Mouse (Mus musculus) limb, embryonic 13.5 days (tissue): ENCODE results near the gene Hist2h4. TPM values are rescaled to one million over a fixed set of nuclear protein-coding genes. Genes with fewer than 3 reads are reported as not detected.
"Not testable (repeated sequence)": the region's sequence is repeated elsewhere in the genome, so short reads cannot be mapped to it uniquely, and the experiment has no call there.

Experiments
- ATAC-seq: fragments of 200-750 bp; cut with Nextera tagmentation; 2 replicates; pipeline ENCODE4 v1.8.0; 2017; ENCODE audit warnings: low read depth, moderate number of reproducible peaks, moderate TSS enrichment; ENCODE audit not compliant: low FRiP score
- H3K27ac ChIP-seq: fragments of 300-500 bp; sonication (generic); 2 replicates; pipeline ENCODE4 v1.5.1; 2015; ENCODE audit warnings: inconsistent platforms, mild to moderate bottlenecking, moderate library complexity
- H3K27me3 ChIP-seq: fragments of 300-500 bp; sonication (generic); 2 replicates; pipeline ENCODE4 v1.6.1; 2015; ENCODE audit warnings: mild to moderate bottlenecking, inconsistent platforms
- H3K36me3 ChIP-seq: fragments of 300-500 bp; sonication (generic); 2 replicates; pipeline ENCODE4 v1.6.1; 2015; ENCODE audit warnings: inconsistent platforms, mild to moderate bottlenecking, moderate library complexity
- H3K4me1 ChIP-seq: fragments of 300-500 bp; sonication (generic); 2 replicates; pipeline ENCODE4 v1.6.1; 2015; ENCODE audit warnings: inconsistent platforms
- H3K4me2 ChIP-seq: fragments of 300-500 bp; sonication (generic); replicated peaks from 2 replicates; pipeline ENCODE4 v1.6.1; 2015; ENCODE audit warnings: inconsistent platforms, mild to moderate bottlenecking, moderate library complexity
- H3K4me3 ChIP-seq: fragments of 300-500 bp; sonication (generic); 2 replicates; pipeline ENCODE4 v1.5.1; 2015; ENCODE audit warnings: moderate library complexity, mild to moderate bottlenecking, inconsistent platforms
- H3K9ac ChIP-seq: fragments of 300-500 bp; sonication (generic); 2 replicates; pipeline ENCODE4 v1.6.1; 2015; ENCODE audit warnings: mild to moderate bottlenecking, inconsistent platforms
- H3K9me3 ChIP-seq: fragments of 300-500 bp; sonication (generic); 2 replicates; pipeline ENCODE4 v1.6.1; 2016; ENCODE audit warnings: inconsistent platforms
- WGBS: fragments of 180-500 bp; shearing (Covaris S2); methylation state at CpG from one replicate; pipeline ENCODE4 v1.1.7; 2015; 5-methylcytosine and 5-hydroxymethylcytosine counted together
- polyA plus RNA-seq: library from polyadenylated mRNA; unstranded; fragments of >200 nt; fragmentation: Nextera tagmentation; extraction: Ambion mirVana; gene quantifications from 2 replicates; pipeline ENCODE4 v1.2.1, GENCODE M21; 2015

Gene Hist2h4
- polyA plus RNA-seq, 1 experiment from 2014 or later, result 15.5 TPM

- no peak overlapping the region for H3K4me2 ChIP-seq
Measured at GRCm38 (mm10) chr3:96228828-96229227, 34.3 kb downstream of the Hist2h4 start.

GRCm38 (mm10) chr3:96226695-96227648 is 36.1 kb downstream of the Hist2h4 start:
- Histone ChIP-seq H3K9me3 (no peaks in the 10 kb centered on the region), H3K4me2 (no peak overlapping the region), H3K4me3 (no peak overlapping the region), H3K27ac (no peak overlapping the region), H3K27me3 (no peaks in the 10 kb centered on the region), H3K4me1 (peaks cover 24% of the 10 kb centered on the region), H3K9ac (peak overlapping the region; percentile 43), H3K36me3 (no peaks in the 10 kb centered on the region)
- 68% methylated on average over 8 of the region's 8 CpGs for WGBS
- no peak for ATAC-seq

More at GRCm38 (mm10) chr3:96228828-96229227, 34.3 kb downstream of the Hist2h4 start:
- Histone ChIP-seq H3K27me3 (no peaks in the 10 kb centered on the region), H3K4me1 (peaks cover 9% of the 10 kb centered on the region; the same call in 1 of the 2 replicates), H3K36me3 (no peaks in the 10 kb centered on the region), H3K4me3 (no peak overlapping the region), H3K27ac (no peak overlapping the region), H3K9me3 (no peaks in the 10 kb centered on the region), H3K9ac (no peak overlapping the region)
- WGBS, result 60% methylated on average over 2 of the region's 2 CpGs
- no peak for ATAC-seq

- no peaks in the 10 kb centered on the region for H3K27me3 ChIP-seq
Measured at GRCm38 (mm10) chr3:96225421-96225820, 37.7 kb downstream of the Hist2h4 start.

GRCm38 (mm10) chr3:96222774-96223173 is 40.3 kb downstream of the Hist2h4 start:
- H3K4me3 ChIP-seq, result no peak overlapping the region
- peaks cover 36% of the 10 kb centered on the region for H3K4me1 ChIP-seq
- no peaks in the 10 kb centered on the region for H3K36me3 ChIP-seq
- no peaks in the 10 kb centered on the region for H3K27me3 ChIP-seq
- H3K27ac ChIP-seq, result no peak overlapping the region; the same call in 1 of the 2 replicates
- no peaks in the 10 kb centered on the region for H3K9me3 ChIP-seq
- no peak overlapping the region for H3K9ac ChIP-seq
- H3K4me2 ChIP-seq, result peak overlapping the region; percentile 79
- 91% methylated on average over 4 of the region's 4 CpGs for WGBS
- no peak for ATAC-seq

More at GRCm38 (mm10) chr3:96225421-96225820, 37.7 kb downstream of the Hist2h4 start:
- no peak overlapping the region for H3K4me2 ChIP-seq
- no peak overlapping the region for H3K9ac ChIP-seq
- peaks cover 29% of the 10 kb centered on the region for H3K4me1 ChIP-seq
- H3K9me3 ChIP-seq, result no peaks in the 10 kb centered on the region
- H3K4me3 ChIP-seq, result no peak overlapping the region
- no peaks in the 10 kb centered on the region for H3K36me3 ChIP-seq
- ATAC-seq, result no peak
- H3K27ac ChIP-seq, result no peak overlapping the region
- WGBS, result 62% methylated on average over 2 of the region's 2 CpGs

- H3K9me3 ChIP-seq, result no peaks in the 10 kb centered on the region
- no peak for ATAC-seq
- 24% methylated on average over 9 of the region's 9 CpGs for WGBS
- H3K36me3 ChIP-seq, result no peaks in the 10 kb centered on the region
- H3K27me3 ChIP-seq, result no peaks in the 10 kb centered on the region
- H3K27ac ChIP-seq, result peak overlapping the region; percentile 99
- peak overlapping the region; percentile 63 for H3K4me3 ChIP-seq
- peak overlapping the region; percentile 92 for H3K9ac ChIP-seq
- H3K4me2 ChIP-seq, result peak overlapping the region; percentile 79
- peaks cover 32% of the 10 kb centered on the region for H3K4me1 ChIP-seq
Measured at GRCm38 (mm10) chr3:96221640-96222038, 41.5 kb downstream of the Hist2h4 start.

GRCm38 (mm10) chr3:96220765-96221639 is 42.1 kb downstream of the Hist2h4 start, which contains the start of the genes Hist2h2ac and Hist2h2be:
Gene Hist2h2ac (minus strand): TSS chr3:96220880.
Gene Hist2h2be (plus strand): TSS chr3:96221119.
- no peaks in the 10 kb centered on the region for H3K9me3 ChIP-seq
- no peaks in the 10 kb centered on the region for H3K36me3 ChIP-seq
- H3K9ac ChIP-seq, result peak within 1 kb of the TSS; percentile 92
- no peaks in the 10 kb centered on the region for H3K27me3 ChIP-seq
- peak within 1 kb of the TSS; percentile 79 for H3K4me2 ChIP-seq
- peaks cover 28% of the 10 kb centered on the region for H3K4me1 ChIP-seq
- peak; percentile 90 for ATAC-seq
- peak within 1 kb of the TSS; percentile 63 for H3K4me3 ChIP-seq
- peak within 1 kb of the TSS; percentile 99 for H3K27ac ChIP-seq
- under 1% methylated on average over 43 of the region's 43 CpGs for WGBS

GRCm38 (mm10) chr3:96220131-96220764 is 42.9 kb downstream of the Hist2h4 start:
- H3K9me3 ChIP-seq, ATAC-seq, H3K27me3 ChIP-seq, H3K36me3 ChIP-seq: not testable (repeated sequence)
- H3K4me2 ChIP-seq, result peak overlapping the region; percentile 79
- WGBS, result under 1% methylated on average over 31 of the region's 47 CpGs
- peak overlapping the region; percentile 63 for H3K4me3 ChIP-seq
- H3K4me1 ChIP-seq, result peaks cover 27% of the 10 kb centered on the region
- H3K27ac ChIP-seq, result peak overlapping the region; percentile 99
- peak overlapping the region; percentile 92 for H3K9ac ChIP-seq

- under 1% methylated on average over 36 of the region's 37 CpGs for WGBS
- Histone ChIP-seq H3K9me3 (no peaks in the 10 kb centered on the region), H3K27ac (peak within 1 kb of the TSS; percentile 99), H3K4me3 (peak within 1 kb of the TSS; percentile 63), H3K36me3 (no peaks in the 10 kb centered on the region), H3K27me3 (no peaks in the 10 kb centered on the region), H3K4me2 (peak within 1 kb of the TSS; percentile 79), H3K4me1 (peaks cover 27% of the 10 kb centered on the region), H3K9ac (peak within 1 kb of the TSS; percentile 92)
- ATAC-seq, result peak; percentile 87
Measured at GRCm38 (mm10) chr3:96219661-96220130, 43.4 kb downstream of the Hist2h4 start, which contains the start of the genes Bola1 and Hist2h2ab. Gene Bola1 (minus strand): TSS chr3:96219709. Gene Hist2h2ab (plus strand): TSS chr3:96219865.

- H3K4me1 ChIP-seq, result peaks cover 27% of the 10 kb centered on the region
- no peaks in the 10 kb centered on the region for H3K36me3 ChIP-seq
- no peaks in the 10 kb centered on the region for H3K9me3 ChIP-seq
- ATAC-seq, result peak; percentile 13; the same call in 1 of the 2 replicates
- peak overlapping the region; percentile 72 for H3K9ac ChIP-seq
- WGBS, result under 1% methylated on average over 12 of the region's 12 CpGs
- H3K27me3 ChIP-seq, result no peaks in the 10 kb centered on the region
- peak overlapping the region; percentile 99 for H3K27ac ChIP-seq
- H3K4me2 ChIP-seq, result peak overlapping the region; percentile 79
- H3K4me3 ChIP-seq, result peak overlapping the region; percentile 63
Measured at GRCm38 (mm10) chr3:96219191-96219641, 43.9 kb downstream of the Hist2h4 start.
